Comparison of ENCODE assay signal across 17 mouse cellular contexts in the genomic region with DNA sequence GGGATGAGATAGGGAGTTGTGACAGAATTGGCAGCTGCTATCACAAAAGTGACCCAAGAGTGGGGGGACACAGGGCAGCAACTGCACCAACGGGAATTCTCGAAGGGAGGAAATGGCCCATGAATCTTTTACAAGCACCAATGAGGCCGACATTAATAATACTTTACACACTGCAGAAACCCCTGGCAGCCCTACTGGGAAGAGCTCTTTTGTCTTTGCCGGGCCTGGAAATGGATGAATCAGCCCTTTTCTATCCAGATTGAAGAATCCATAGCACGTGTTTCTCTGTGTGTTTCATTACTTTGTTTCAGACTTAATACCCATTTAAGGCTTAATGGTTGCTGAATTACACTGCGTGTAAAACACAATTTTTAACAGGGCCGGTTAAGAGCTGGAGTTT.
DNase-seq lines count a peak whose midpoint lies in the region; ATAC-seq lines count a peak whose summit lies in the region.
"Had no signal": no experiment of that assay in that cellular context is flagged by ENCODE, and none has a peak within 500 bp of the region (broad histone marks: within the 10 kb centered on the region; RNA-seq: fewer than 3 reads in every experiment).

No protein-coding gene starts in this region.

- H3K4me1 ChIP-seq in intestine, embryonic 14.5 days (replicated peaks; ENCODE audit: control insufficient read depth, insufficient read depth, low read length): no peaks in the 10 kb centered on the region; the same call in 1 of the 2 replicates
- peaks cover 5% of the 10 kb centered on the region; the same call in 1 of the 2 replicates for H3K4me1 ChIP-seq in intestine, embryonic 16.5 days (ENCODE audit: control insufficient read depth, insufficient read depth, low read length)
- H3K4me1 ChIP-seq in midbrain, embryonic 14.5 days (ENCODE audit: control insufficient read depth, insufficient read depth, low read length): 0 out of 2 replicates have a peak, but pooled peaks cover 9% of the 10 kb centered on the region
- H3K4me1 ChIP-seq in midbrain, embryonic 13.5 days (replicated peaks): peaks cover 13% of the 10 kb centered on the region
- peaks cover 12% of the 10 kb centered on the region for H3K4me1 ChIP-seq in limb, embryonic 15.5 days
- H3K4me1 ChIP-seq: heart, embryonic 15.5 days; liver, embryonic 13.5 days; megakaryocyte, embryonic 14.5 days had no signal

- DNase-seq in intestine, embryonic 14.5 days (ENCODE audit: low spot score): no peak
- peak; percentile 46 for DNase-seq in midbrain, embryonic 14.5 days
- no peak for DNase-seq in spleen, adult 18-20 months
- no peak for DNase-seq in kidney, adult 11 months
- DNase-seq: cerebellum, postnatal 10 days; heart, adult 18-20 months; kidney, adult 8-10 months; kidney, postnatal 4 days; liver, embryonic 13.5 days; right cerebral cortex, adult 18-20 months had no signal

- 33% methylated on average over 7 of the region's 7 CpGs for WGBS in intestine, embryonic 14.5 days
- 40% methylated on average over 7 of the region's 7 CpGs for WGBS in intestine, embryonic 16.5 days
- WGBS in midbrain, embryonic 14.5 days: 23% methylated on average over 7 of the region's 7 CpGs
- 23% methylated on average over 7 of the region's 7 CpGs for WGBS in midbrain, embryonic 13.5 days
- WGBS in limb, embryonic 15.5 days: 14% methylated on average over 7 of the region's 7 CpGs

- no peaks in the 10 kb centered on the region for H3K27me3 ChIP-seq in intestine, embryonic 14.5 days (replicated peaks; ENCODE audit: control insufficient read depth, insufficient read depth, low read length)
- no peaks in the 10 kb centered on the region for H3K27me3 ChIP-seq in intestine, embryonic 16.5 days (replicated peaks; ENCODE audit: control insufficient read depth, insufficient read depth, low read length)
- H3K27me3 ChIP-seq in midbrain, embryonic 14.5 days (ENCODE audit: control insufficient read depth, insufficient read depth, low read length): no peaks in the 10 kb centered on the region; the same call in 1 of the 2 replicates
- H3K27me3 ChIP-seq in midbrain, embryonic 13.5 days: peaks cover 40% of the 10 kb centered on the region
- H3K27me3 ChIP-seq in limb, embryonic 15.5 days: no peaks in the 10 kb centered on the region; the same call in 1 of the 2 replicates
- H3K27me3 ChIP-seq: heart, embryonic 15.5 days; liver, embryonic 13.5 days; megakaryocyte, embryonic 14.5 days had no signal

- no peak overlapping the region for H3K4me3 ChIP-seq in intestine, embryonic 14.5 days (ENCODE audit: low read depth, low read length)
- no peak overlapping the region for H3K4me3 ChIP-seq in intestine, embryonic 16.5 days (ENCODE audit: low read length)
- no peak overlapping the region for H3K4me3 ChIP-seq in midbrain, embryonic 14.5 days (replicated peaks; ENCODE audit: low read depth, low read length)
- no peak overlapping the region for H3K4me3 ChIP-seq in midbrain, embryonic 13.5 days (replicated peaks)
- H3K4me3 ChIP-seq in limb, embryonic 15.5 days: no peak overlapping the region
- H3K4me3 ChIP-seq: forebrain, embryonic 13.5 days; heart, embryonic 15.5 days; liver, embryonic 13.5 days; megakaryocyte, embryonic 14.5 days had no signal

- no peak overlapping the region for H3K27ac ChIP-seq in intestine, embryonic 14.5 days (ENCODE audit: low read depth)
- H3K27ac ChIP-seq in intestine, embryonic 16.5 days (ENCODE audit: low read length): no peak overlapping the region
- H3K27ac ChIP-seq in midbrain, embryonic 14.5 days (replicated peaks; ENCODE audit: low read depth, low read length): no peak overlapping the region
- H3K27ac ChIP-seq in midbrain, embryonic 13.5 days: no peak overlapping the region
- H3K27ac ChIP-seq in limb, embryonic 15.5 days: no peak overlapping the region
- H3K27ac ChIP-seq: forebrain, embryonic 13.5 days; heart, embryonic 15.5 days; liver, embryonic 13.5 days had no signal

- no peak overlapping the region for H3K9ac ChIP-seq in intestine, embryonic 14.5 days (ENCODE audit: low read length)
- H3K9ac ChIP-seq in intestine, embryonic 16.5 days (ENCODE audit: low read depth, low read length): no peak overlapping the region
- no peak overlapping the region for H3K9ac ChIP-seq in midbrain, embryonic 14.5 days (replicated peaks; ENCODE audit: low read length)
- H3K9ac ChIP-seq in midbrain, embryonic 13.5 days (replicated peaks): no peak overlapping the region
- no peak overlapping the region for H3K9ac ChIP-seq in limb, embryonic 15.5 days
- H3K9ac ChIP-seq: forebrain, embryonic 13.5 days; heart, embryonic 15.5 days; liver, embryonic 13.5 days had no signal

- ATAC-seq in intestine, embryonic 14.5 days (replicated peaks; ENCODE audit: low FRiP score, low TSS enrichment, low read depth): no peak
- no peak for ATAC-seq in intestine, embryonic 16.5 days
- no peak for ATAC-seq in midbrain, embryonic 14.5 days (ENCODE audit: low FRiP score, low TSS enrichment)
- no peak for ATAC-seq in midbrain, embryonic 13.5 days
- ATAC-seq in limb, embryonic 15.5 days (ENCODE audit: insufficient number of reproducible peaks, low FRiP score, low TSS enrichment, low read depth): no peak
- ATAC-seq: forebrain, embryonic 13.5 days had no signal

- H3K9me3 ChIP-seq in intestine, embryonic 14.5 days (ENCODE audit: control insufficient read depth, low read length): no peaks in the 10 kb centered on the region
- H3K9me3 ChIP-seq in intestine, embryonic 16.5 days (ENCODE audit: control insufficient read depth, low read length): no peaks in the 10 kb centered on the region
- no peaks in the 10 kb centered on the region for H3K9me3 ChIP-seq in midbrain, embryonic 14.5 days (ENCODE audit: control insufficient read depth, low read length)
- no peaks in the 10 kb centered on the region for H3K9me3 ChIP-seq in midbrain, embryonic 13.5 days
- no peaks in the 10 kb centered on the region for H3K9me3 ChIP-seq in limb, embryonic 15.5 days
- H3K9me3 ChIP-seq: forebrain, embryonic 13.5 days; heart, embryonic 15.5 days; liver, embryonic 13.5 days had no signal

- no peaks in the 10 kb centered on the region for H3K36me3 ChIP-seq in intestine, embryonic 14.5 days (ENCODE audit: control insufficient read depth, insufficient read depth, low read length)
- H3K36me3 ChIP-seq in intestine, embryonic 16.5 days (ENCODE audit: control insufficient read depth, insufficient read depth, low read length): no peaks in the 10 kb centered on the region
- no peaks in the 10 kb centered on the region for H3K36me3 ChIP-seq in midbrain, embryonic 14.5 days (ENCODE audit: control insufficient read depth, insufficient read depth, low read length)
- no peaks in the 10 kb centered on the region for H3K36me3 ChIP-seq in midbrain, embryonic 13.5 days
- no peaks in the 10 kb centered on the region for H3K36me3 ChIP-seq in limb, embryonic 15.5 days
- H3K36me3 ChIP-seq: G1E; heart, embryonic 15.5 days; liver, embryonic 13.5 days had no signal

- H3K4me2 ChIP-seq in intestine, embryonic 14.5 days (ENCODE audit: low read length): peak overlapping the region; percentile 25; the same call in 1 of the 2 replicates
- no peak overlapping the region for H3K4me2 ChIP-seq in intestine, embryonic 16.5 days (ENCODE audit: low read depth, low read length)
- no peak overlapping the region for H3K4me2 ChIP-seq in midbrain, embryonic 14.5 days (ENCODE audit: low read length)
- H3K4me2 ChIP-seq in midbrain, embryonic 13.5 days (replicated peaks): no peak overlapping the region
- peak overlapping the region; percentile 25 for H3K4me2 ChIP-seq in limb, embryonic 15.5 days
- H3K4me2 ChIP-seq: forebrain, embryonic 13.5 days; heart, embryonic 15.5 days; liver, embryonic 13.5 days had no signal

Comparison
In these comparisons a context has a peak if more than half of its experiments do, and no peak if none do; other contexts are left out.
1. H3K4me2 ChIP-seq: peak in intestine, embryonic 14.5 days (single experiment) and limb, embryonic 15.5 days (single experiment); none in intestine, embryonic 16.5 days (single experiment), midbrain, embryonic 14.5 days (single experiment) and midbrain, embryonic 13.5 days (single experiment).